Mouse (Mus musculus) forebrain, embryonic 14.5 days (tissue): ENCODE measurements around the gene Irs3. TPM values are rescaled to one million over a fixed set of nuclear protein-coding genes. Genes with fewer than 3 reads are reported as not detected.

Source experiments
- ATAC-seq: fragments of 200-750 bp; cut with Nextera tagmentation; 2 replicates; pipeline ENCODE4 v1.8.0; 2017; ENCODE audit warnings: mild to moderate bottlenecking, moderate library complexity
- DNase-seq: peaks from one replicate; pipeline ENCODE4 v3.0.0-alpha.2; 2015; ENCODE audit warnings: low spot score
- H3K27ac ChIP-seq: fragments of 300-500 bp; sonication (generic); 2 replicates; pipeline ENCODE4 v1.5.1; 2014; ENCODE audit warnings: low read depth, mild to moderate bottlenecking, control low read depth, low read length, moderate library complexity
- H3K27me3 ChIP-seq: fragments of 300-500 bp; sonication (generic); replicated peaks from 2 replicates; pipeline ENCODE4 v1.6.1; 2014; ENCODE audit warnings: low read length, control low read depth, mixed read lengths; ENCODE audit not compliant: control insufficient read depth, insufficient read depth
- H3K36me3 ChIP-seq: fragments of 300-500 bp; sonication (generic); 2 replicates; pipeline ENCODE4 v1.6.1; 2014; ENCODE audit warnings: low read length, control low read depth; ENCODE audit not compliant: control insufficient read depth, insufficient read depth
- H3K4me1 ChIP-seq: fragments of 300-500 bp; sonication (generic); 2 replicates; pipeline ENCODE4 v1.6.1; 2014; ENCODE audit warnings: antibody characterized with exemption, low read length, control low read depth; ENCODE audit not compliant: control insufficient read depth, insufficient read depth
- H3K4me2 ChIP-seq: fragments of 300-500 bp; sonication (generic); 2 replicates; pipeline ENCODE4 v1.6.1; 2014; ENCODE audit warnings: mild to moderate bottlenecking, control low read depth, low read length
- H3K4me3 ChIP-seq: fragments of 300-500 bp; sonication (generic); 2 replicates; pipeline ENCODE4 v1.5.1; 2014; ENCODE audit warnings: low read depth, low read length, control low read depth
- H3K9ac ChIP-seq: fragments of 300-500 bp; sonication (generic); 2 replicates; pipeline ENCODE4 v1.6.1; 2014; ENCODE audit warnings: mild to moderate bottlenecking, low read length, control low read depth, moderate library complexity
- H3K9me3 ChIP-seq: fragments of 300-500 bp; sonication (generic); replicated peaks from 2 replicates; pipeline ENCODE4 v1.6.1; 2016; ENCODE audit warnings: low read length, control low read depth, mixed read lengths; ENCODE audit not compliant: control insufficient read depth
- WGBS: fragments of 180-500 bp; shearing (Covaris S2); extraction: QIAGEN DNeasy Blood & Tissue Kit; methylation state at CpG from one replicate; pipeline ENCODE4 v1.1.7; 2014; 5-methylcytosine and 5-hydroxymethylcytosine counted together
- polyA plus RNA-seq: library from polyadenylated mRNA; unstranded; fragments of >200 nt; fragmentation: Nextera tagmentation; extraction: Ambion mirVana; gene quantifications from 2 replicates; pipeline ENCODE4 v1.2.1, GENCODE M21; 2014

Irs3 gene
- polyA plus RNA-seq, 1 experiment from 2014 or later: not detected

GRCm38 (mm10) chr5:137683388-137684293 lies 38.1 kb upstream of the Irs3 start:
- Histone ChIP-seq H3K27ac (peak overlapping the region; percentile 67; the same call in 1 of the 2 replicates), H3K36me3 (no peaks in the 10 kb centered on the region), H3K27me3 (no peaks in the 10 kb centered on the region), H3K9me3 (no peaks in the 10 kb centered on the region), H3K4me3 (peak overlapping the region; percentile 75), H3K9ac (peak overlapping the region; percentile 73), H3K4me2 (peak overlapping the region; percentile 78), H3K4me1 (peaks cover 10% of the 10 kb centered on the region)
- 11% methylated on average over 28 of the region's 28 CpGs for WGBS
- peak; percentile 16 for DNase-seq
- peak; percentile 1; the same call in 1 of the 2 replicates for ATAC-seq

GRCm38 (mm10) chr5:137682526-137682925 lies 37.0 kb upstream of the Irs3 start:
- no peak overlapping the region for H3K9ac ChIP-seq
- 72% methylated on average over 6 of the region's 6 CpGs for WGBS

GRCm38 (mm10) chr5:137679726-137680125 lies 34.2 kb upstream of the Irs3 start:
- H3K4me2 ChIP-seq: no peak overlapping the region
- H3K36me3 ChIP-seq: no peaks in the 10 kb centered on the region
- H3K27me3 ChIP-seq: no peaks in the 10 kb centered on the region
- ATAC-seq (no peak), DNase-seq (no peak)
- 86% methylated on average over 4 of the region's 4 CpGs for WGBS
- no peak overlapping the region for H3K27ac ChIP-seq
- peaks cover 10% of the 10 kb centered on the region for H3K4me1 ChIP-seq
- no peaks in the 10 kb centered on the region for H3K9me3 ChIP-seq
- no peak overlapping the region for H3K9ac ChIP-seq
- H3K4me3 ChIP-seq: no peak overlapping the region

More at GRCm38 (mm10) chr5:137682526-137682925, 37.0 kb upstream of the Irs3 start:
- peak; percentile 25 for DNase-seq
- peak overlapping the region; percentile 78; the same call in 1 of the 2 replicates for H3K4me2 ChIP-seq
- no peaks in the 10 kb centered on the region for H3K36me3 ChIP-seq
- ATAC-seq: no peak
- H3K27me3 ChIP-seq: no peaks in the 10 kb centered on the region
- H3K27ac ChIP-seq: no peak overlapping the region
- no peak overlapping the region for H3K4me3 ChIP-seq
- H3K4me1 ChIP-seq: peaks cover 10% of the 10 kb centered on the region
- H3K9me3 ChIP-seq: no peaks in the 10 kb centered on the region

- Histone ChIP-seq H3K36me3 (no peaks in the 10 kb centered on the region), H3K4me2 (no peak overlapping the region), H3K4me1 (peaks cover 10% of the 10 kb centered on the region), H3K4me3 (no peak overlapping the region), H3K9me3 (no peaks in the 10 kb centered on the region), H3K9ac (no peak overlapping the region), H3K27ac (no peak overlapping the region), H3K27me3 (no peaks in the 10 kb centered on the region)
- ATAC-seq (no peak), DNase-seq (no peak)
- 85% methylated on average over 3 of the region's 3 CpGs for WGBS
Measured at GRCm38 (mm10) chr5:137678736-137679135, 33.2 kb upstream of the Irs3 start.

- 96% methylated on average over 8 of the region's 8 CpGs for WGBS
- DNase-seq (no peak), ATAC-seq (no peak)
- H3K4me2 ChIP-seq: no peak overlapping the region
- no peaks in the 10 kb centered on the region for H3K9me3 ChIP-seq
- no peak overlapping the region for H3K27ac ChIP-seq
- H3K4me3 ChIP-seq: no peak overlapping the region
- no peaks in the 10 kb centered on the region for H3K36me3 ChIP-seq
- H3K4me1 ChIP-seq: peaks cover under 1% of the 10 kb centered on the region
- no peak overlapping the region for H3K9ac ChIP-seq
- no peaks in the 10 kb centered on the region for H3K27me3 ChIP-seq
Measured at GRCm38 (mm10) chr5:137677859-137678258, 32.3 kb upstream of the Irs3 start.

DNA sequence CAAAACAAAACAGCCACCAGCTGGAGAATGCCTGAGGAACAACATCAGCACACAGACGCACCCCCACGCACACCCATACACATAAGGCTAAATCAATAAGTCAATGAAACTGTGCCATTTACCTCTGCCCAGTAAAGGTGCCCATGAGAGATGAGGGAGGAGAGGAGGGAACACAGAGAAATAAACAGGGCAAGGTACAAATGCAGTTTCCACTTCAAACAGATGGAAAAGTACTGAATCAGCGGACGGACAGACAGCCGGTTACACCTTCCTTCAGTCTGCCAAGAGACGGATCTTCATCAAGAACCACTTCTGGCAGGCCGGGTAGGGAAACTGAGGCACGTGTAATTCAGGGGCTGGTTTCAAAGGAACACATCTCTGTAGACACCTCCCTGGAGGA lies 29.3 kb upstream of the Irs3 start:
- Histone ChIP-seq H3K4me2 (no peak overlapping the region), H3K4me3 (no peak overlapping the region), H3K4me1 (no peaks in the 10 kb centered on the region), H3K27me3 (no peaks in the 10 kb centered on the region), H3K36me3 (no peaks in the 10 kb centered on the region), H3K9me3 (no peaks in the 10 kb centered on the region), H3K27ac (no peak overlapping the region), H3K9ac (no peak overlapping the region)
- WGBS: 95% methylated on average over 8 of the region's 8 CpGs
- ATAC-seq: no peak
- DNase-seq: no peak

DNA sequence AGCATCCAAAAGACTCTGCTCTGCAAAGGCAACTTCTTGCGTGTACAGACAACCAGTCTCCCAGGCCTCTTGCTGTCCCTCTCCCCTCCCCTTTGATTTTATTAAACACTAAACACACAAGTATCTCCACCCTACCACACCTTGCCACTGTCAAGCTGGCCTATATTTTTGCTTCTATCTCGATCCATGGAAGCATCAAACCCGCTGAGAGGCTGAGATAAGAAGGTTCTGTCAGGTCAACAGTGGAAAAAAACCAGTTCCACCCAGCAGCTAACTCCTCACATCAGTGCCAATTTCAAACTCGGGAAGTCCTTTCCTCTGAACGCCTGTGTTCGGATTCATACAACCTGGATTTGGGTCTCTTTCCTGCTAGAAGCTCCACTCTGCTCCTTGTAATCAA lies 27.5 kb upstream of the Irs3 start:
- no peak for ATAC-seq
- Histone ChIP-seq H3K9me3 (no peaks in the 10 kb centered on the region), H3K36me3 (no peaks in the 10 kb centered on the region), H3K27me3 (no peaks in the 10 kb centered on the region), H3K4me3 (no peak overlapping the region), H3K9ac (no peak overlapping the region), H3K27ac (no peak overlapping the region), H3K4me2 (no peak overlapping the region), H3K4me1 (no peaks in the 10 kb centered on the region)
- WGBS: 93% methylated on average over 6 of the region's 6 CpGs
- DNase-seq: no peak

DNA sequence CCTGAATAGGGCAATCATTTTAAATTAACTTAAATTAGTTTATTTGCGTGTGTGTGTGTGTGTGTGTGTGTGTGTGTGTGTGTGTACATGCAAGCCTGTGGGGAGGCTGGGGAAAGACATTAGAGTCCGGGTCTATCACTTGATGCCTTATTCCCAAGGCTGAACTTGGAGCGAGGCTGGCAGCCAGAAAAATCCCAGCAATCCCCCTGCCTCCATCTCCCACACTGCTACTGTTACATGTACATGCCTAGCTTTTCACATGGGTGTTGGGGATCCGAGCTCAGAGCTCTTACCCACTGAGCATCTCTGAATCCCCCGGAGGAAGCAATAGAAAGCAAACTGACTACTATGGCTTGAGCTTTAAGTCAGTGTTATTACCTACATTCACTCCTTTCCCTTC lies 26.8 kb upstream of the Irs3 start:
- ATAC-seq (no peak), DNase-seq (no peak)
- no peak overlapping the region for H3K4me3 ChIP-seq
- H3K36me3 ChIP-seq: peaks cover 4% of the 10 kb centered on the region
- H3K27me3 ChIP-seq: no peaks in the 10 kb centered on the region
- no peaks in the 10 kb centered on the region for H3K4me1 ChIP-seq
- H3K27ac ChIP-seq: no peak overlapping the region
- no peak overlapping the region for H3K9ac ChIP-seq
- H3K9me3 ChIP-seq: no peaks in the 10 kb centered on the region
- WGBS: 86% methylated on average over 5 of the region's 5 CpGs
- no peak overlapping the region for H3K4me2 ChIP-seq
